Mouse (Mus musculus) forelimb bud, embryonic 11.5 days (tissue): Measurements from ENCODE around the gene Smyd3.
A peak's percentile ranks its signal among the peaks of the same experiment; 100 is the strongest.
"Not testable (repeated sequence)": the region's sequence is repeated elsewhere in the genome, so short reads cannot be mapped to it uniquely, and the experiment has no call there.

Source experiments
- DNase-seq: peaks from one replicate; pipeline ENCODE4 v3.0.0-alpha.2; 2012; ENCODE audit warnings: low read depth, low spot score

The Smyd3 gene

GRCm38 (mm10) chr1:179176861-179177658 lies 340.8 kb downstream of the Smyd3 start:
- no peak for DNase-seq

GRCm38 (mm10) chr1:179174241-179174640 lies 343.6 kb downstream of the Smyd3 start:
- DNase-seq, result no peak

GRCm38 (mm10) chr1:179170555-179170954 lies 347.3 kb downstream of the Smyd3 start:
- no peak for DNase-seq

GRCm38 (mm10) chr1:179169749-179170148 lies 348.1 kb downstream of the Smyd3 start:
- no peak for DNase-seq

- no peak for DNase-seq
Observed at GRCm38 (mm10) chr1:179169161-179169560, 348.7 kb downstream of the Smyd3 start.

- DNase-seq, result not testable (repeated sequence)
Observed at GRCm38 (mm10) chr1:179164219-179164618, 353.6 kb downstream of the Smyd3 start.

- DNase-seq, result not testable (repeated sequence)
Observed at GRCm38 (mm10) chr1:179162752-179163151, 355.1 kb downstream of the Smyd3 start.

- no peak for DNase-seq
Observed at GRCm38 (mm10) chr1:179161947-179162346, 355.9 kb downstream of the Smyd3 start.

- no peak for DNase-seq
Observed at GRCm38 (mm10) chr1:179160697-179161096, 357.1 kb downstream of the Smyd3 start.

DNA sequence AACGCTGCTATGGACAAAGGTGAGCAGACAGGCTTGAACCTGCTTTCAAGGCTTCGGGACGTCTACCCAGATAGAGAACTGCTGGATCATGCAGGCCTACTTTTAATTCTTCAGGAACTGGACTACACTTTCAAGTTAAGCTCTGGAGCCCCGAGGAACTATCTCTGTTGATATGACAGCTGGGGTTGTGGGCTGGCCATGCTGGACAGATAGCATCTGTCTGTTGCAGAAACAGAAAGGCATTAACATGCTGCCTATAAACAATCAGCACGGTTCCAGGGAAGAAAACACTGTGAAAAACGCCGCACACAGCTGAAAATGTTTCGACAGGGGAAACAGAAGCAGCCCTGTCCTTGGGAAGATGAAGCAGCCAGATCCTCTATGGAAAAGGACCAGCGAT lies 365.5 kb downstream of the Smyd3 start:
- DNase-seq, result no peak

DNA sequence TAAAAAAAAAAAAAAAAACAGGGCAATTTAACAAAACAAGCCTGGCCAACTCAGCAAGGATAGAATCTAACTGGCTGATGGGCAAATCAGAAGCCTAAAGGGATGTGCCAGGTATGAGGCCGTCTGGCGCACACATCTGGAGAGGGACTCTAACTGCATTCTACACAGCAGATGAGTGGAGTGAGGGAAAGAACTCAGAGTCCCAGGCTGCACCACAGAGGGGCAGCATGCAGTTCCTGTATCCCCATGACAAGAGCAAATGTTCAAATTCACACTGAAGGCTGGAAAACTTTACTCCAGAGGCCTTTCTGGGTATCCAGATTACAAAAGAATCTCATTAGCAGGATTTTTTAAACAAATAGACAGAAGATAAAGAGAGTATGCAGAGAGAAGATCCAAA lies 366.6 kb downstream of the Smyd3 start:
- no peak for DNase-seq

GRCm38 (mm10) chr1:179149468-179150140 lies 368.2 kb downstream of the Smyd3 start:
- DNase-seq, result no peak

DNA sequence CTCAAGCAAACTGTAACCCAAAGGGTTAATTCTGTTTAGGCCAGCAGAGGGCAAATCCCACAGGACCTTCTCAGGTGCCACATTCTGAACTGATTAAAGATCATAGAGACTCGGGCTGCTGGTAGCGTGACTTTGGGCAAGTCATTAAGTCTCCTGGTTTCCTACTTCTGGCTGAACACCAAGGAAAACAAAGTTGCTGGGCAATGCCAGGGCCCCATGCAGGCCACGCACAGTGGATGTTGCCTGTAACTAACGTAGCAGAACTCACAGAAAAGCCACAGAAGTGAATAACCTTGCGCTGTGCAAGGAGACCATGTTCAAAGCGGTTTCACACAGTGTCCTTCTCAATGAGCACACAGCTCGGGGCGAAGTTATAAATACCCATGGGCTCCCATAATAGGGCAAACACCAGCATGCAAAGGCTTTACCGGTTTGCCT lies 371.1 kb downstream of the Smyd3 start:
- peak; percentile 70 for DNase-seq

- peak; percentile 79 for DNase-seq
Observed at GRCm38 (mm10) chr1:179143154-179143832, 374.5 kb downstream of the Smyd3 start.

DNA sequence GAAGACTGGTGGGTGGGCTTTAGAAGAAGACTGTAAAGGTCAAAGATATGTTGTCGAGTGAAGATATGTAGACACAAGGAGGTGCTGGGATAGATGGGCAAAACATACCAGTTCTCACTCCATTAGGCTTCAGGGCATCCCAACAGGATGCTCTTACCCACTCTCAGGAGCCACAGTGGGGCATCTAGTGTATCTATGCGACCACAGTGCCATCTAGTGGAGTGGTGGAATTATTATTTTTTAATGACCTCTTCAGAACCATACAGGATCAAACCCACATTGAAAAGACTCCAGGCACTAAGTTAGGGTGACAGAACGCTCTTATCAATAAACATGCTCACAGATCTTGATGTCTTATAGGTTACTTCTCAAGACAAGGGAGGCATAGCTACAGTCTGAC lies 375.7 kb downstream of the Smyd3 start:
- peak; percentile 71 for DNase-seq

DNA sequence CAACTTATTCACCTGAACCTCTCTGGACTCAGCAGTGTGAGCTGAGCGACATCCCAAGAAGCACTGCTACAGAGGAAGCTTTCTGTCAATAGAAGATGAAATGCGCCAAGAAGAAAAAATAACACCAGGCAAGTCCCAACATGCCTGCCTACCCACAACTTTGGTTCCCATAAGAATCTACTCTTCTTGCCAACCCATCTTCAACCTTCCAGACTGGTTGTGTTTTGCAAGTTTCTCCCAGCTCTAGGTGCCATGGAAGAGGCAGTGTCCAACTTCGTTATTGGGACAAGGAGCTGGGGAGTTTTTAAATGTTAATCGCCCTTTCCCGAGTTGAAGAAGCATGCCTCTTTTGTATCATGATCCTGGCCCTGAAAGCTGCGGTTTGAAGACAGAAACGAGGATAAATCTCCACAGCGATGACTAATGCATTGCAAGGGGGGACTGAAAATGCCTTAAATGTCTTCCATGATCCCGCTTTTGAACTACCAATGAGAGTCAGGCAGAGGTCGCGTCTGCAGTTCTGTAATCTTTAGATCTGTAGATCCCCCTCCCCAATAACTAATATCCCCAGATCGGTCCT lies 376.7 kb downstream of the Smyd3 start:
- DNase-seq, result no peak

- DNase-seq, result no peak
Observed at GRCm38 (mm10) chr1:179137145-179137477, 380.7 kb downstream of the Smyd3 start.

- no peak for DNase-seq
Observed at GRCm38 (mm10) chr1:179136461-179137144, 381.2 kb downstream of the Smyd3 start.

DNA sequence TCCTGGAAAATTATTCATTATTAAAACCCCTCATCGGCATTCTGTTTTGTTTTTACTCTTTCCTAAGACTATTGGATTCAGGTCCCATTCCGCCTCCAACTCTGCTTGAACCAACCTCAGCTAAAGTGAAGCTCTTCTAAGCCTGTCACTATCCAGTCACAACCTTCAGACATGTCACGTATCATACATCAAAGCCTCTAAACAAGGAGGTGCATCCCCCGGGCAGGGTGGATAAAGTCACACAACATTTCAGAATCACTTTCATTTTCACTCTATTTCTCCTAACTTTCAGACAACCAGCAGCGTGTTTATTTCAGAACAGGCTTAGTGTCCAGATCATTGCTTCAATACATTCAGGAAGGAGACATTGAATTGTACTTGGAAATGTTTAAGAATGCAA lies 387.8 kb downstream of the Smyd3 start:
- DNase-seq, result no peak

- no peak for DNase-seq
Observed at GRCm38 (mm10) chr1:179126287-179126686, 391.6 kb downstream of the Smyd3 start.

DNA sequence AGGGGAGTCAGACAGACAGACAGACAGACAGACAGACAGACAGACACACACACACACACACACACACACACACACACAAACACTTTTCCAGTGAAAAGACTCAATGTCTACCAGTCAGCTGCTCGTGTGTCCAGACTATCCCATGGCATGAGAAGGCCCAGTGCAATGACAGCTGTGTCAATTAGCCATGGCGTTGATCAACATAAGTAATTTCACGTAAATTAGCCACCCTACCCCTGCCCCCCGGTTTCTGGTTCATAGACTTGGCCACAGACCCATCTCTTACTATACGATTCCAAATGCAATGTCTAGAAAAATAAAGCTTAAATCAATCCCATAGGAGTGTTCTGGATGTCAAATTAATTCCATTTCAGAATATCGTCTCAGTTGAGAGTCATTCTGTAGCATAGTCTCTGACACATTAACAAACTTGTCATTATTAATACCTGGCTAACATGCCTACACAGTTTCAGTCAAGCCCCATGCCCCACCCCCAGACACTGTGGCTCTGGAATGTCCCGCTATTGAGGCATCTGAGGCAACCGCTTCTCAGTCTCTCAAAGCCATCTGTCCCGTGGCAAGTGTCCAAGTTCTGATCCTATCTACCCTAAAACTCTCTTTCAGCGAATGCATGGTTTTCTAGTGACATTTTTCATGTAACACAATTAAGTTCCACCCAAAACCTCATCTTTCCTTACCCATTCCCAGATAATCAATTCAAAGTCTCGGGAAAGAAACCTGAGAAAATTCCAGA lies 395.2 kb downstream of the Smyd3 start:
- no peak for DNase-seq
